Mouse (Mus musculus) G1E-ER4 (cell line): Measurements from ENCODE around the gene Herc6. TPM values are rescaled to one million over a fixed set of nuclear protein-coding genes. Genes with fewer than 3 reads are reported as not detected.

ENCODE experiments used
- GATA1 ChIP-seq: IDR thresholded peaks from one replicate; pipeline ENCODE4 v1.8.0; 2012; ENCODE audit warnings: low read length, inconsistent platforms
- polyA plus RNA-seq: library from polyadenylated mRNA; stranded (reverse); fragments of >175 nt; gene quantifications from 2 replicates; pipeline ENCODE4 v1.2.3, GENCODE M21; 2012

The Herc6 gene
- polyA plus RNA-seq, result 0.12 TPM in 1 of 2 replicates, not detected in the other

DNA sequence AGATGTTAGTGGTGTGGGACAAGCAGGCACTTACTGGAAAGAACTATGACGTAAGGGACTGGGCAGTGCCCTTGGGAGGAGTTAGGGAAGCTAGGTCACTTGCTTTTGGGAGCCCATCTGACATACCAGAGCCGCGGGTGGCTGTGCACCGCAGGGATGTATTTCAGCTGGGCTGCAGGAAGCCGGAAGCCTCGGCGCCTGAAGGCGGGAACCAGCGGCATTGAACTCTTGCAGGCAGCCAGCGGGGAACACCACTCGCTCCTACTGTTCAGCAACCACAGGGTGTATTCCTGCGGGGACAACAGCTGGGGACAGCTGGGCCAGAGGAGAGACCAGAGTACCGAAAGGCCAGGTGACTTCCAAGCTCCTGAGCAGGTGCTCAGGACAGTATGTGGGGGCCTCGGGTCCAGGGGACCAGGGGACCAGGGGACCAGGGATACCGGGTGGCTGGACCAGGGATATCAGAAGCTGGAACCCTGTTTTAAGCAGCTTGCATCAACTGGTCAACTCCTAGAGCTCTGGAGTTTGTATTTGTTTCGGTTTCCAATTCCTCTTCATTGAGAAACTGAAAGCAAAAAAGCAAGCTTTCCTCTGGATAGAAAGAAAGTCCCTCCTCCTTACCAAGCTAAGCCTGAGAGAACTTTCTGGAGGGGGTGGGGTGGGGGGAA, at the start of gene Herc6:
Herc6 (plus strand) TSS at position 120 of the 668 bp plus-strand sequence.
- TF ChIP-seq GATA1, result no peak

- no peak for TF ChIP-seq GATA1
Observed at GRCm38 (mm10) chr6:57531011-57531410, 49.8 kb upstream of the Herc6 start.

- no peak for TF ChIP-seq GATA1
Observed at GRCm38 (mm10) chr6:57531441-57531840, 49.4 kb upstream of the Herc6 start.

GRCm38 (mm10) chr6:57532022-57532421, 48.8 kb upstream of the Herc6 start:
- no peak for TF ChIP-seq GATA1

GRCm38 (mm10) chr6:57533410-57533809, 47.4 kb upstream of the Herc6 start:
- TF ChIP-seq GATA1, result no peak

GRCm38 (mm10) chr6:57534231-57534610, 46.6 kb upstream of the Herc6 start:
- TF ChIP-seq GATA1, result no peak

GRCm38 (mm10) chr6:57534611-57535286, 46.1 kb upstream of the Herc6 start:
- no peak for TF ChIP-seq GATA1

- no peak for TF ChIP-seq GATA1
Observed at GRCm38 (mm10) chr6:57535386-57535936, 45.3 kb upstream of the Herc6 start, which contains the start of gene Ppm1k. Gene Ppm1k, minus strand, starts transcription at chr6:57535468.

DNA sequence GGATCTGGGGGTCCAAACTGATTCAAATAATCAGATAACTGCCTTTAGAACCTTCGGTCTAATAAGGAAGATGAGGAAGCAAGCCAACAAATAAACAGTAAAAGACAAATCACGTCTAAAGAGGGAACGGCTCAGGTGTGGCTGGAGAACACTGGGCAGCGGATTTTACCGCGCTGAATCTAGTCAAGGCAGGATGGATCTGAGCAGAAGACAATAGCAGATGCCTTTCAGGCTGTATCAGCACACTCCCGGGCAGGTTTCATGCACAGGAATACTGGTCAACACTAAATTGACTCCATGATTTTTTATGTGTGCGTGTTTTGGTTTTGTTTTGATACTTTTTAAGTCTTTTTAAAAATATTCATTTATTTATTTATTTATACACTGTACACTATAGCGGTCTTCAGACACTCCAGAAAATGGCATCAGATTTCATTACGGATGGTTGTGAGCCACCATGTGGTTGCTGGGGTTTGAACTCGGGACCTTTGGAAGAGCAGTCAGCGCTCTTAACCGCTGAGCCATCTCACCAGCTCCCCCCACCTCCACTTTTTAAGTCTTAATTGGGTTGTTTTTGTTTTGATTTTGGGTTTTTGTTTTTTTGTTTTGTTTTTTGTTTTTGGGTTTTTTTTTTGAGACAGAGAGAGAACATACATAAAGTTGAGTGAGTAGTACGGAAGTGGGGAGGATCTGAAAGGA, 44.7 kb upstream of the Herc6 start:
- no peak for TF ChIP-seq GATA1

GRCm38 (mm10) chr6:57537887-57538286, 42.9 kb upstream of the Herc6 start:
- TF ChIP-seq GATA1, result no peak

GRCm38 (mm10) chr6:57540950-57541498, 39.8 kb upstream of the Herc6 start:
- TF ChIP-seq GATA1, result no peak

DNA sequence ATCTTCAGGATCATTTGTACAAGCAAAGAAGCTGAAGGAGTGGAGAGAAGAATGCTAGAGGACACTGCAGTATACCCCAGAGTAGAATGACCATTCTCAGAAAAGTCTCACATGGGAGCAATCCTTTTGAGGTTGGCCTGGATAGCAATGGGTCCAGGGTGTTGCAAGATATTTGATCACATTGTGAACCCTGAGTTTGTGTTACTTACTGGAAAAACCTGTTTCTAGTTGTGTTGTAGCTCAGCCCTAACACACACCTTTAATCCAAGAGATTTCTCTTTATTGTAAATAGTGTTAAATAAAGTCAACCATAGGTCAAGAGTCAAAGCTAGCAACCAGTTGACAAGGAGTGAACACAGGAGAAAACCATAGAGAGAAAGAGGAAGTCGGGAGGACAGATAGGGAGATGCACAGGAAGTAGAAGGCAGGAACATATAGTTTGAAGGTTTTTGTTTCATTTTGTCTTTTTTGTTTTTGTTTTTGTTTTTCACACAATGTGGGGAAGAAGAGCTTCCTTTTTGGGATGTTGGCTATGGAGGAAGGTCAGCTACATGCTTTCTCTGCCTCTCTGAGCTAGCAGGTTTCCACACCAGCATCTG, 39.0 kb upstream of the Herc6 start:
- TF ChIP-seq GATA1, result no peak

- no peak for TF ChIP-seq GATA1
Observed at GRCm38 (mm10) chr6:57544866-57545265, 35.9 kb upstream of the Herc6 start.

GRCm38 (mm10) chr6:57551211-57551796, 29.5 kb upstream of the Herc6 start:
- TF ChIP-seq GATA1, result no peak

DNA sequence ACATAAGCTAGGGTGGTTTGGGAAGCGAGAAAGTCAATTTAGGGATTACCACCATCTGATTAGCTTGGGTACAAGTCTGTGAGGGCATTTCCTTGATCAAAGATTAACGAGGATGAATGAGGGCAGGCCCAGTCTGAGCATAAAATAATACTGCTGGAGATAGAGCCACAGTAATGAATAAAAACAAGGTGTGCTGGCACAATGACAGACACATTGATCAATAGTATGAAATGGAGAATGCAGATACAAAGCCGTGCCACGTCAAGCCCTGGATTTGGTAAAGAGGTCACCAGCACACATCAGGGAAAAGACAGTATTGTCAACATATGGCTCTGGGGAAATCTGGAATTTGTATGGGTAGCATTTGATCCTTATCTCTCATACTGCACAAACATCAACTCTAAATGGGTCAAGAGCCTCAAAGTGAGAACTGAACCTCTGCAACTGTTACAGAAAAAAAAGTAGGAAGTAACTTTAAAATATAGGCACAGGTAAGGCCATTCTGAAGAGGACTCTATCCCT, 22.9 kb upstream of the Herc6 start:
- TF ChIP-seq GATA1, result no peak
